Mouse (Mus musculus) E14TG2a.4 (cell line): ENCODE measurements around the gene Slit1.

Source experiments
- CTCF ChIP-seq: conservative IDR thresholded peaks from 2 replicates; pipeline ENCODE4 v1.5.1; 2014; ENCODE audit warnings: low read length
- NANOG ChIP-seq: IDR thresholded peaks from 2 replicates; pipeline ENCODE4 v1.6.1; 2014; ENCODE audit warnings: borderline replicate concordance, low read length, mixed read lengths

DNA sequence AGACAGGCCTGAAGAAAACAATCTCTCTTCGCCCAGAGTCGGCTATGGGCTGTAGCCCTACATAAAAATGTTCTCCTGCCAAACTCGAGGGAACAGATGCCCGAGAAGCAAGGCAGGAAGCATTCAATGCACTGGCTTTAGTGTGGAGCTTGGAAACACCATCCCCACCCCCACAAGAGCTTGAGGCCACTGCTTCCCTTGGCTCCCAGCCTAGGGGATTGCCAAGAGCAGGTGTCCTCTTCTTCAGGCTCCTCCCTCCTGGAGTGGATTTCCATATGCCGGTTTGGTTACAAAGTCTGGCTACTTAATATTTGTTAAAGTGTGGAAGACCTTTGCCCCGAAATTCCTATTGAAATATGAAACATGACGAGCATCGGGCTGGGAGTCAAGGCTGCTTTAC lies 24.0 kb downstream of the Slit1 start:
- TF ChIP-seq CTCF (no peak), NANOG (no peak)
